In the genomic region with DNA sequence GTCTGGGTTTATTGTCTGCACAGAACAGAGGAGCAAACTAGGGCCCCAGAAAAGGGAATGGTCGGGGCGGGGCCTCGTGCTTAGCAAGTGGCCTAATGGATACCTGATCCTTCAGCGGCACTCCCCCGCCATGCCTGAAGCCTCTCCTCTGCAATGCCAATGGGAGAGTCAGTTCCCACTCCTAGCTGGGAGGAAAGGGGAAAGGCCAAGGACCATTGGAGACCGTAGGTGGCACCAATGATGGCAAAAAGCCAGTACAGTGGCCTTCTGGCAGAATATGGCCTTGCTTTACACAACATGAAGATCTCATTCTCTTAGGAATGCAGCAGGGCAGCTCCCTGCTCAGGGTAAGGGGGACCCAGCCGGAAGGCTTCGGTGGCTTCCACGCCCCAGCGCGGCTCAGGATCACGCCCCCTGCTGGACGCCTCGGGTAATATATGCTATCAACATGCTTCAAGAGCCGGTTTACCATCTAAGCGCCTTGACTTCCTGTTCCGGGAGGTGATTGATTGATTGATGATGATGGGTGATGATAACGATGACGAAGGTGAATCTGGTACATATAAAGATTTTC, we compare ENCODE assay signal across 8 mouse cellular contexts. TPM values are rescaled to one million over a fixed set of nuclear protein-coding genes. Genes with fewer than 3 reads are reported as not detected.
DNase-seq lines count a peak whose midpoint lies in the region; ATAC-seq and TF ChIP-seq lines count a peak whose summit lies in the region.

No protein-coding gene starts in this region.

- no peak for TF ChIP-seq POLR2A in olfactory bulb, adult 2 months (IDR thresholded peaks at IDR 0.05; ENCODE audit: insufficient read depth, low read depth, low read length)

- H3K9ac ChIP-seq in forebrain, embryonic 16.5 days (replicated peaks; ENCODE audit: low read depth, low read length), result no peak overlapping the region
- H3K9ac ChIP-seq in heart, embryonic 14.5 days (ENCODE audit: low read length), result no peak overlapping the region

- no peaks in the 10 kb centered on the region for H3K9me3 ChIP-seq in forebrain, embryonic 10.5 days
- no peaks in the 10 kb centered on the region for H3K9me3 ChIP-seq in forebrain, embryonic 16.5 days (ENCODE audit: control insufficient read depth, low read length)
- H3K9me3 ChIP-seq in heart, embryonic 14.5 days (ENCODE audit: control insufficient read depth, low read length), result no peaks in the 10 kb centered on the region

- H3K27ac ChIP-seq in forebrain, embryonic 10.5 days, result peak overlapping the region; percentile 66
- H3K27ac ChIP-seq in forebrain, embryonic 16.5 days (ENCODE audit: low read length), result no peak overlapping the region
- no peak overlapping the region for H3K27ac ChIP-seq in heart, embryonic 14.5 days (replicated peaks in 1 of 2; ENCODE audit: control insufficient read depth in 1 of 2, insufficient read depth in 1 of 2, low read depth in 2 of 2, low read length in 2 of 2)
- H3K27ac ChIP-seq in olfactory bulb, adult 2 months (ENCODE audit: insufficient read depth, low read depth, low read length), result no peak overlapping the region

- H3K4me3 ChIP-seq in forebrain, embryonic 10.5 days, result peak overlapping the region; percentile 31
- no peak overlapping the region for H3K4me3 ChIP-seq in forebrain, embryonic 16.5 days (replicated peaks; ENCODE audit: low read length)
- no peak overlapping the region for H3K4me3 ChIP-seq in heart, embryonic 14.5 days (ENCODE audit: control insufficient read depth in 1 of 2, insufficient read depth in 1 of 2, low read depth in 1 of 2, low read length in 2 of 2)
- H3K4me3 ChIP-seq in olfactory bulb, adult 2 months (ENCODE audit: insufficient read depth, low read depth, low read length), result no peak overlapping the region

- no peak for ATAC-seq in forebrain, embryonic 16.5 days
- ATAC-seq in heart, embryonic 14.5 days (ENCODE audit: insufficient number of reproducible peaks, insufficient read depth, low FRiP score, low read depth), result no peak
- ATAC-seq in erythroid progenitor cell, adult 5-6 weeks (replicated peaks; ENCODE audit: low FRiP score, poor library complexity, severe bottlenecking), result no peak

- 6% methylated on average over 19 of the region's 19 CpGs for WGBS in forebrain, embryonic 10.5 days
- 7% methylated on average over 19 of the region's 19 CpGs for WGBS in forebrain, embryonic 16.5 days
- 6% methylated on average over 19 of the region's 19 CpGs for WGBS in heart, embryonic 14.5 days
- 19% methylated on average over 19 of the region's 19 CpGs for WGBS in olfactory bulb, adult 2 months

- DNase-seq in forebrain, embryonic 10.5 days (ENCODE audit: extremely low spot score, low spot score), result peak; percentile 82
- peak; percentile 53 for DNase-seq in 416B (ENCODE audit: low read depth)
- peak; percentile 79 to 83 for DNase-seq in adrenal gland, postnatal 36 days
- DNase-seq in liver, result peak; percentile 58

- peaks cover 15% of the 10 kb centered on the region for H3K4me1 ChIP-seq in forebrain, embryonic 10.5 days
- H3K4me1 ChIP-seq in forebrain, embryonic 16.5 days (replicated peaks; ENCODE audit: control insufficient read depth, insufficient read depth, low read length), result no peaks in the 10 kb centered on the region
- peaks cover 4 to 9% of the 10 kb centered on the region in 2 experiments; a peak in 2 of 4 replicates for H3K4me1 ChIP-seq in heart, embryonic 14.5 days (ENCODE audit: control insufficient read depth in 2 of 2, insufficient read depth in 2 of 2, low read length in 2 of 2)
- peaks cover 3% of the 10 kb centered on the region; the same call in 1 of the 2 replicates for H3K4me1 ChIP-seq in olfactory bulb, adult 2 months (ENCODE audit: control insufficient read depth, insufficient read depth, low read length)

- H3K27me3 ChIP-seq in forebrain, embryonic 10.5 days (ENCODE audit: poor library complexity, severe bottlenecking), result no peaks in the 10 kb centered on the region
- no peaks in the 10 kb centered on the region for H3K27me3 ChIP-seq in forebrain, embryonic 16.5 days (replicated peaks; ENCODE audit: control insufficient read depth, insufficient read depth, low read length)
- no peaks in the 10 kb centered on the region for H3K27me3 ChIP-seq in heart, embryonic 14.5 days (ENCODE audit: control insufficient read depth, insufficient read depth, low read length)

- no peak overlapping the region for H3K4me2 ChIP-seq in forebrain, embryonic 16.5 days (ENCODE audit: low read length)
- peak overlapping the region; percentile 32; the same call in 1 of the 2 replicates for H3K4me2 ChIP-seq in heart, embryonic 14.5 days (ENCODE audit: low read length)

- peak; percentile 59; the same call in 1 of the 2 replicates for TF ChIP-seq CTCF in olfactory bulb, adult 2 months (IDR thresholded peaks at IDR 0.05; ENCODE audit: insufficient read depth, low read depth, low read length)

- H3K36me3 ChIP-seq in forebrain, embryonic 10.5 days (replicated peaks), result no peaks in the 10 kb centered on the region
- no peaks in the 10 kb centered on the region for H3K36me3 ChIP-seq in forebrain, embryonic 16.5 days (ENCODE audit: control insufficient read depth, insufficient read depth)
- H3K36me3 ChIP-seq in heart, embryonic 14.5 days (ENCODE audit: control insufficient read depth, insufficient read depth, low read length), result no peaks in the 10 kb centered on the region

RNA-seq across cellular contexts. Expression of a gene that starts 13.8 kb away (rescaled TPM):
- polyA plus RNA-seq in forebrain, embryonic 10.5 days (2016; fragmentation: Nextera tagmentation; extraction: Ambion mirVana), result not detected in 2 replicates
- polyA plus RNA-seq in forebrain, embryonic 16.5 days (2015; fragmentation: Nextera tagmentation; extraction: Ambion mirVana), result not detected in 2 replicates
- not detected for total RNA-seq in adrenal gland, postnatal 36 days (2021)
- not detected in 2 replicates for polyA plus RNA-seq in heart, embryonic 14.5 days (2014; fragmentation: Nextera tagmentation; extraction: Ambion mirVana)
- polyA plus RNA-seq in olfactory bulb, adult 2 months (2012; ENCODE audit: insufficient read depth, insufficient read length, low replicate concordance, missing spikeins), result not detected in 2 replicates
- total RNA-seq in erythroid progenitor cell, adult 5-6 weeks (2015; ENCODE audit: low replicate concordance), result not detected in 2 replicates
- total RNA-seq in erythroid progenitor cell, adult 5-6 weeks (2017; ENCODE audit: low replicate concordance), result 0.68 TPM in 1 of 2 replicates, not detected in the other

RNA-seq across cellular contexts. Expression of a gene that starts 29.6 kb away (rescaled TPM):
- polyA plus RNA-seq in forebrain, embryonic 10.5 days (2016; fragmentation: Nextera tagmentation; extraction: Ambion mirVana), result 20.9 and 21.1 TPM in 2 replicates
- polyA plus RNA-seq in forebrain, embryonic 16.5 days (2015; fragmentation: Nextera tagmentation; extraction: Ambion mirVana), result 18.3 and 19.8 TPM in 2 replicates
- 10 to 100 TPM; 31.9 to 40.0 TPM for total RNA-seq in adrenal gland, postnatal 36 days (2021)
- 6.2 and 8.1 TPM in 2 replicates for polyA plus RNA-seq in heart, embryonic 14.5 days (2014; fragmentation: Nextera tagmentation; extraction: Ambion mirVana)
- polyA plus RNA-seq in olfactory bulb, adult 2 months (2012; ENCODE audit: insufficient read depth, insufficient read length, low replicate concordance, missing spikeins), result not detected in 2 replicates
- not detected in 2 replicates for total RNA-seq in erythroid progenitor cell, adult 5-6 weeks (2015; ENCODE audit: low replicate concordance)
- total RNA-seq in erythroid progenitor cell, adult 5-6 weeks (2017; ENCODE audit: low replicate concordance), result 0.13 TPM in 1 of 2 replicates, not detected in the other

RNA-seq across cellular contexts. Expression of a gene that starts 49.5 kb away (rescaled TPM):
- not detected in 2 replicates for polyA plus RNA-seq in forebrain, embryonic 10.5 days (2016; fragmentation: Nextera tagmentation; extraction: Ambion mirVana)
- polyA plus RNA-seq in forebrain, embryonic 16.5 days (2015; fragmentation: Nextera tagmentation; extraction: Ambion mirVana), result not detected in 2 replicates
- under 1 TPM in 1 of 2 experiments, not detected in 1; 0.30 TPM for total RNA-seq in adrenal gland, postnatal 36 days (2021)
- not detected in 2 replicates for polyA plus RNA-seq in heart, embryonic 14.5 days (2014; fragmentation: Nextera tagmentation; extraction: Ambion mirVana)
- polyA plus RNA-seq in olfactory bulb, adult 2 months (2012; ENCODE audit: insufficient read depth, insufficient read length, low replicate concordance, missing spikeins), result not detected in 2 replicates
- total RNA-seq in erythroid progenitor cell, adult 5-6 weeks (2015; ENCODE audit: low replicate concordance), result not detected in 2 replicates
- total RNA-seq in erythroid progenitor cell, adult 5-6 weeks (2017; ENCODE audit: low replicate concordance), result not detected in 2 replicates
